Mouse (Mus musculus) testis, adult 2 months (tissue): Measurements from ENCODE around the gene Stx3.

Experiments used
- CTCF ChIP-seq: fragments of 200-500 bp; IDR thresholded peaks from 2 replicates; pipeline ENCODE4 v1.5.1; 2012; ENCODE audit warnings: low read depth, mild to moderate bottlenecking, inconsistent platforms, low read length, moderate library complexity; ENCODE audit not compliant: control insufficient read depth, insufficient read depth, insufficient replicate concordance
- POLR2A ChIP-seq: fragments of 200-500 bp; IDR thresholded peaks from 2 replicates; pipeline ENCODE4 v1.6.1; 2012; ENCODE audit warnings: low read depth, mild to moderate bottlenecking, inconsistent platforms, low read length, moderate library complexity; ENCODE audit not compliant: control insufficient read depth

GRCm38 (mm10) chr19:11816706-11817105, 2.5 kb downstream of the Stx3 start:
- TF ChIP-seq POLR2A, result no peak
- no peak for TF ChIP-seq CTCF
